Mouse (Mus musculus) gastrocnemius, postnatal 4 days (tissue): ENCODE measurements around the gene Naxd. TPM values are rescaled to one million over a fixed set of nuclear protein-coding genes. Genes with fewer than 3 reads are reported as not detected.
"Not testable (repeated sequence)": the region's sequence is repeated elsewhere in the genome, so short reads cannot be mapped to it uniquely, and the experiment has no call there.

Experiments used
- DNase-seq, 2 experiments: peaks; one replicate each; pipeline ENCODE4 v3.0.0; 2021 to 2022; ENCODE audit warnings: low spot score in 2 of 2, mixed read lengths in 2 of 2
- total RNA-seq, 2 experiments: library from RNA; stranded (reverse); gene quantifications; 2 replicates each; pipeline ENCODE4 v1.2.3; 2021

Naxd gene
- total RNA-seq, 2 experiments from 2014 or later, result 32.2 to 36.5 TPM

DNA sequence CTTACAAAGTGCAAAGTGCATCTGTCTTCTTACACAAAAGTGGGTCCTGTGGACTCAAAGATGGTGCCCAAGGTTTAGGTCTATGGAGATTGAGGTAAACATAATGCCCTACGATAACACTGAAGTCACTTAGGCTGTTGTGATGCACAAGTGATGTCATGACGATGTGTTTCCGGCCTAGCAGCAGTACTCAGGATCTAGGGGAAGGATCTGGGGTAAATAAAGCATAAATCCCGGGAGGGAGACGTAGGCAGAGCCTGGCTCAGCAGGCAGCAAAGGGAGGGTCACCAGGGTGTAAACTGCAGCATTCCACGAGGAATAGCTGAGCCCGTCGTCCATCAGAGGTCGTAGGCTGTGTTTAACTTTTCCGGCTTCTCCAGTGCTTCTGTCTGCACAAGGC is 11.6 kb downstream of the Naxd start:
- no peak for DNase-seq

DNA sequence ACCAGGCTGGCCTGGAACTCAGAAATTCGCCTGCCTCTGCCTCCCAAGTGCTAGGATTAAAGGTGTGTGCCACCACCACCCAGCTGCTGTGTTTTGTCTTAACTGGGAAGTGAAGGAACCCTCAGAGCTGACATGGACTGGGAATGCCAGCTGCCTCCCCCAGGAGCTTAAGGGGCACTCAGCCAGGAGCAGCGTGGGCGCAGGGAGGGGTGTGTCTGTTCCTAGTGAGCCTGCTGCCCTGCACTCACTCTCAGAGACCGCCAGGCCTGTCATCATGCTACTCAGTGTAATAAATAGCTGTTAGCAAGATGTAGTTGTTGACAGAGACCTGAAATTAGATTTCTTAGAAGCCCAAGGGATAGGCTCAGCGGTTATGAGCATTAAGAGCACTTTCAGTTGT is 13.7 kb downstream of the Naxd start:
- no peak for DNase-seq

DNA sequence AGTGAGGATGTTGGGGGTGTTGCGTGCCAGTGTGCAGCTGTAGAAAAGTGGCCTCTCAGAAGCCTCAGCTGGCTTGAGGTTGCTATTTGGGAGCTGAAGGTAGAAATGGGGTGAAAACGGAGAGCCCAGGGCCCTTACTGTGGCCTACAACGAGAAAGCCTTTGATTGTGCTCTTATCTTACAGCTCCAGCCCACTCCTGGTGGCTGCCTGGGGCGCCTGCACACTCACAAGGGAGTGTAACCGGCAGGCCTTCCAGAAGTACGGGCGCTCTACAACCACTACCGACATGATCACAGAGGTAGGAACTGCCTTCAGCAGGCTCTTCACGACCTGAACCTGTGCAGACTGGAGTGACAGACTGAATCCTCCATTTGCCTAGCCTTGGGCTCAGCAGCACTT is 15.4 kb downstream of the Naxd start:
- no peak for DNase-seq

DNA sequence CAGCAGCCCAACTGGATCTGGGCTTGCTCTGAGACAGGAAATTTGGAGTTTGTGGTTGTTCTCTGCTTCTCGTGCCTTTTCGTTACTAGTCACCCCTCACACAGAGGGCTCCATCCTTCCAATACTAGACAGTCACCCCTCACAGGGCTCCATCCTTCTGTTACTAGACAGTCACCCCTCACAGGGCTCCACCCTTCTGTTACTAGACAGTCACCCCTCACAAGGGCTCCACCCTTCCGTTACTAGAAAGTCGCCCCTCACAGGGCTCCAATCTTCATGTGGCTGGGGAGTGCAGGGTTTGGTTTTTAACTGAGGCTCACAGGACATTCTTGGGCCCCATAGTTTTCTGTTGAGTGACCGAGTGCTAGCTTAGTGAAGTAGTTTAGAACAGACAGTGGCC is 15.9 kb downstream of the Naxd start:
- no peak for DNase-seq

DNA sequence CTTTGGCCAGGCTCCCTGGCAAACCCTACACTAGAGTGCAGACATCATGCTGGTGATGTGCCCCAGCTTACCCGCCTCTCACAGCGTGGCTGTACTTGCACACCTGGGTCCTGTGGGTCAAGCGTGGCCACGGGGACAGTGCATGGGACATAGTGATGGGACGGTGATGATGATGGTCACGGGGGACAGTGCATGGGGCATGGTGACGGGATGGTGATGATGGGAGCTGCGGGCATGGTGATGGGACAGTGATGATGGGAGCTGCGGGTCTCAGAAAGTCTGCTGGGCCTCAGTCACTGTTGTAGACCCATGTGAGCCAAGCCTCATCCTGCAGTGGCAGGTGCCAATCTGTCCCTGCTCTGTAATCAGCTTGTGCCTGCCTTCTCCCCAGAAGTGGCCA is 19.0 kb downstream of the Naxd start:
- no peak for DNase-seq

DNA sequence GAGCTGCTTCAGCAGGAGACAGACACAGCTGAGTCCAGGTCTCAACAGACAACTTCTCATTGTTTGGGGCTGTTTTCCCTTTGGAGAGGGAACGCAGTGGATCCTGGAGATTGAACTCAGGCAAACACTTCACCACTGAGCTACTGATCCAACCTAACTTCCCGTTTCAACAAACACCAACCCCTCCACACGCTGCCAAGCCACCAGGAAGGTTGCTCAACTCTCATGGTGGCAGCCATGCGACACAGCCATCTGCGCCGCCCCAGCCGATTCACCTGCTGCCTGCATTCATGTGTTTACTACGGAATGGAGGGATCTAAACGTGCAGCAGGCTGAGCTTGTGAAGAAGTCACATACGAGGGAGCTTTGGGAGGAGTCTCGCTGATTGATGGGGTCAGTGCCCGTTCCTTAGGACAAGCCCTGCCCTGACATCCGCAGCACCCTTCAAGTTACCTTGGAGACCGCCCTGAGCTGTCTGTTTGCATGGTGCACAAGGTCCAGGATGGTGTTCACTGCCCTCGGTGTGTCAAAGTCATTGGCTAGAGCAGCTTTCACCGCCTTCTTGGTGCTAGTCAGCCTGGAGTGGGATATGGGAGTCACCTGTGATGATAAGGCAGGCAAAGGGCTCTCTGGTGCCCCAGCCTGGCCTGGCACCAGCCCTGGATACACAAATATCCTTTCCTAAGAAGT is 20.2 kb downstream of the Naxd start:
- no peak for DNase-seq

DNA sequence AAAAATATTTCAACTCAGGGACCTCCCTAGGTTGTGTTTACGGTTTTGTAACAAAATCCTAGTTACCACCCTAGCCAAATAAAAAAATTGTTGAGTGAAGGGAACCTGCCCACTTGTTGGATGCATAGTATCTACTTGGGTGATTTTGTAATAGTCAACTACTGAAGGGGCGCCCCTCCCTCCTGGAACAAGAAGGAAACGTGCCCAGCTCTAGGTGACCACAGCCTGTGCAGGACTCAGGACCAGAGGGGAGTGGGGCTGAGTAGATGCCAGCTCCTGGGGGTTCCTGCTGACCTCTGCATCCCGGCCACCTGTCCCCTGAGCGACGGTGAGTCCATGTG is 20.7 kb downstream of the Naxd start:
- no peak for DNase-seq

DNA sequence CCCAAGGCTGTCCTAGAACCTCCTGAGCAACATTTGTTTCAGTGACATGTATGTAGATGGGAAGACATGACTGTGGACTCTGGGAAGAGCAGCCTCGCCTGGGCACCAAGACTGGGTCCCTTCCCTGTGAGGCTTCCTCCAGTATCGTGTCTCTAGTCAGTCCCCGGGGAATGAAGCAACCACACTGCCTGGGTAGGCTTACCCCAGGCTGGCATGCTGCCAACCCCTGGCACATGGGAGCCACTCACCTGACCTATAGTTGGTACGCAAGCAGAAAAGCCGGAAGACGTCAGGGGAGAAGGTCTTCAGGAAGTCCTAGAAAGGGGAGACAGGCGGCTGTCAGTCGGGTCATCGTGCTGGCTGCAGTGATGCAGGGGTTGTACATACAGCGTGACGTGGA is 21.4 kb downstream of the Naxd start:
- DNase-seq, result no peak

DNA sequence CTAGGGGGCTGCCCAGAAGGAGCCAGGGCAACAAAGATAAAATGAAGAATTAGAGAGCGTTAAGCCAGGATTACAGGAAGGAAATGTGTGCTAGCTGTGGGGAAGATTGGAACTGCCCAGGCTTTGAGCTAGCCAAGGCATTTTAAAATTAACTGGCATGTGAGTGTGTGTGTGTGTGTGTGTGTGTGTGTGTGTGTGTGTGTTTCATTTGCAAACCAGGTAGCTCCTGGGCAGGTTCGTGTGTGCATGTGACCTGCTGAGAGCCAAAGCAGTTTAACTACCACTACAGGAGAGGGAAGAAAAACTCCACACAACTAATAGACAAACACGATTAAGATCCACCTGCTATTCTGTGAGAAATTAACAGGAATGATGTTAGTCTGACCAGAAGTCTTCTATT is 26.0 kb downstream of the Naxd start:
- no peak for DNase-seq

DNA sequence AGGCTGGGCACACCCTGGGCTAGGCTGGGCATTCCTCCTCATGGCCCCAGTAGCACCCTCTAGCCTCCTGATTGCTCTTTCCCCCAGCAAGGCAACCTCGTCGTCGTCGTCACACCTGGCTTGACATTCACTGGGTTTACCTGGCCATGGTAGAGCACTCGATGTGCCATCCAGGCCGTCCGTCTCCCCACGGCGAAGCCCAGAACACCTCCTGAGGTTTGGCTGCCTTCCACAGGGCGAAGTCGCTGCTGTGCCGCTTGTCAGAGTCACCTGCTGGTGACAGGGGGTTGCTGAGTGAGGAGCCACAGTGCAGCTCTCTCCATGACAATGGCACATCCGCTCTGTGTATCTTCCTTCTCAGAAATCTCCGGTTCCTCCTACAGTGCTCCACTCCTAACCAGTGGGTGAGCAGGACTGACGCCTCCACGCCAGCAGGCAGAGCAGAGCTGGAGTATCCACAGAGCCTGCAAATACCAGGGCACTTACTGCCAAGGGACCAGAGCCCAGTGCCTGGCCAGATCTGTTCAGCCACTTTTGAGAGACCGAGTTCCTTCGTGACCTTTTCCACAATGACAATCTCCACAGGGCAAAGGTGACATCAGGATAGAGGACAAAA is 33.0 kb downstream of the Naxd start:
- no peak for DNase-seq

DNA sequence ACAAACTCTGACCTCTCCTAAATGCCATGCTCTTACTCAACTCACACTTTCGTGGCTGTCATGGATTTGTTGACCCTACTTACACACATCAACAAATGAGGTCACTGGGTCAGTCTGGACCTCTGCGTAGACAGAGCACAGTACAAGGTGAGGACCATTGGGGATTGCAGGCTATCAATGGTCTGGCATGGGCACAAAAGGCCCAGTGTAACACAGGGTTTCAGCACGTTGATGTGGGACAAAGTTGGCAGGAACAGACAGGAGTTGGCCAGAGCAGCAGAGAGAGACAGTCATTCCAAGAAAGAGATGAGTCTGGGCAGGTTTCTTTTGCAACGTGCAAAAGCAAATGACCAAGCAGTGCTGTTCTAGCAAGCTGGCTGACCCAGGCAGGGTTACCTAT is 33.5 kb downstream of the Naxd start:
- no peak for DNase-seq

DNA sequence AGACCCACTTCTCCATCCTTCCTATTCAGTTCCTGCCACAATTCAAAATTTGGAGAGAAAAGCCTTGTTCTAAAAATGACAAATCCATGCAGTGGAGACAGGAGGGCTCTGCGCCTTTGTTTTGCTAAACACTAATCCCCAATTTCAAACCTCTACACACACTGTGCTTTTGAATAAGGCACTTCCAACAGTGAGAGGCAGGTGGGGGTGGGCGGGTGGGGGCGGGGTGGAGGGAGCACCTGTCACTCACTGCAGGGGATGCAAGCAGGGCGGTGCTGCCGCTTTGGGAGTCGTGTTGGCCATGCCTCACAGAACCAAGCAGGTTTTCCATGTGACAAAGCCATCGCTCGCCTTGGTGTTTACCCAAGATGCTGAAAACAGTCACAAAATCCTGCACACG is 37.2 kb downstream of the Naxd start:
- DNase-seq, result no peak

DNA sequence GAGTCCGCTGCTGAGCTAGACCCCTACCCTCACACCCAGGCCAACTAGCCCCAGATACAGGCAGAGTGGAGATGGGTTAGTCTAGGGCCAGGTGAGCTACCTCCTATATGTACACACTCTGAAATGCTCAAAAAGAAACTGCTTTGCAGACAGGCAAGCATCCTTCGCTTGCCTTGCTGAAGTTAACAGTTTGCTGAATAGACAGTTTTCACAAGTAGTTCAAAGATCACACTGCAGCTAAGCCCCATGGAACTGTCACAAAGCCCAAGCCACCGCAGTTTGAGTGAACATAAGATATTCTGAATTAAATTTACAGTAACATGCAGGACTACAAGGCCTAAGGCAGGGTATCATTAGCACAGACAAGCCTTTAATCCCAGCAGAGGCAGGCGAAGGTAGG is 41.7 kb downstream of the Naxd start:
- no peak for DNase-seq

DNA sequence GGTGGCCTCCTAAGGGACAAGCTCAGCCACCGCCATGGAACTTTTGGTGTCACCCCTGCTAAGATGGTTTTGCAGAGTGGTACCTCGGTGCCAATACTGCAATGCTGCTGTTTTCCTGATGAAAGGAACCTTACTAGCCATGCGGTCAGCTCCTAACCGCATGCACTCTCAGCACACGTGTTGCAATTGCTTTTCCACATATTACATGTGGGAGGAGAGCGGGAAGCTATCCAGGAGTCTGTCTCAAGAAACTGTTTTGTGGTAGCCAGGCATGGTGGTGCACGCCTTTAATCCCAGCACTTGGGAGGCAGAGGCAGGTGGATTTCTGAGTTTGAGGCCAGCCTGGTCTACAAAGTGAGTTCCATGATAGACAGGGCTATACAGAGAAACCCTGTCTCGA is 42.9 kb downstream of the Naxd start:
- no peak for DNase-seq

DNA sequence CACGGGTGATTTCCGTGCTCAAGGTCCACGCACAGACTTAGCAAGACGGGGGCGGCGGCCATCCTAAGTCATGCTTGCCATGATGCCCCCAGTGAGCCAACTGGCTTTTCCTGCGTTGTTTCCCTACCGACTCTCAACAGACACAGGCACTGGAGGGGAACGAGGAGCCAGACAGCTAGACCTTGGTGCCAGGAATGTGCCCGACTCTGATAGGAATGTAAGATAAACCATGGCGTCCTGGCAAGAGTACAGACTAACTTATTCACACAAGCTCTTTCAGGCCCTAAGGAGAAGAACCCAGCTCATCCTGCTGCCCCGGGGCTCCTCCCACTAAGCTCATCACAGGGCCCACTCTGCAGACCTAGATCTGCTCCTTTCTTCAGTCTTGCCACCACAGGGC is 44.7 kb downstream of the Naxd start:
- DNase-seq, result no peak

DNA sequence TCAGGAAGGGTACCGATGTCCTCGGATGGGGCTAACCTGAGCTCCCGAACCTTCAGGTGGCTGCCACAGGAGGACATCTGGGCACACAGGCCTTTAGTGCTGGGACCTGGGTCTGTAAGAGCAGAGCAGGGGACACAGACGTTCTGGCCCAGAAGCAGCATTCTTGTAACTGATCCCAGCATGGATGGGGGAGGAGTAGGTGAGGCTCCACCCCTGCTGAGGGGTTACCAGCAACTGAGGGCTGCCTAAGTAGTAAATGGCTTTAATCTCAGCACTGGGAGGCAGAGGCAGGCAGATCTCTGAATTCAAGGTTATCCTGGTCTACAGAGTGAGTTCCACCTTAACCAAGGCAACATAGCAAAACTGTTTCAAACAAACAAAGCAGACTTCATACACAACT is 45.6 kb downstream of the Naxd start:
- DNase-seq, result no peak

DNA sequence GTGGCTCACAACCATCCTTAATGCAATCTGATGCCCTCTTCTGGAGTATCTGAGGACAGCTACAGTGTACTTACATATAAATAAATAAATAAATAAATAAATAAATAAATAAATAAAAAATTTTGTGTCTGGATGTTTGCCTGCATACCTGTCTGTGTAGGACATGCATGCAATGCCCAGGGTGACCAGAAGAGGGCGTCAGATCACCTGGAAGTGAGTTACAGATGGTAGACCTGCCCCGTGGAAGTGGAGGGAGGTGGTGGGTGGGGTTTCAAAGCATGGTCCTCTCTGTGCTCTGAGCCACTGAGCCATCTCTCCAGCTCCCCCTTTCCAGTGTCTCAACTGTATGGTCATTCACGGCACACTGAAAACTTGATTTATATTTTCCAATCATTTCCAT is 47.1 kb downstream of the Naxd start:
- DNase-seq, result peak in 1 of 2 experiments; percentile 41

DNA sequence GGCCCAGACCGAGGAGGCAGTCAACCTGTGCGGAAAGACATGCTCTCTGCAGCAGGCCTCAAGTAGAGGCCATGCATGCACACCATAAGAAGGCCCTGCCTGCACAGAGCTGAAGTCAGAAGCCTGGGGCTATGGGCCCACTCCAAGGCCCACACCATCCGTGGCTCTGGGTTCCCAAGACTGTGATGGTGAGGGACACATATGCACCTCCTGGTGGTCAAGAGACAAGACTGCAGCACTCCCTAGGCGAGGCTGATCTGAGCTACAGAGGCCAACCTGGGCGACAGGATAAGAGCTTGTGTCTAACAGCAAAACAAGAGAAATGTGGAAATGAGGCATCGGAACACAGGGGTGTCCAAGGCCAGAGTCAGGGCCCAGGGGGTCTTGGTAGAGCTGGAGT is 49.8 kb downstream of the Naxd start:
- DNase-seq, result no peak

DNA sequence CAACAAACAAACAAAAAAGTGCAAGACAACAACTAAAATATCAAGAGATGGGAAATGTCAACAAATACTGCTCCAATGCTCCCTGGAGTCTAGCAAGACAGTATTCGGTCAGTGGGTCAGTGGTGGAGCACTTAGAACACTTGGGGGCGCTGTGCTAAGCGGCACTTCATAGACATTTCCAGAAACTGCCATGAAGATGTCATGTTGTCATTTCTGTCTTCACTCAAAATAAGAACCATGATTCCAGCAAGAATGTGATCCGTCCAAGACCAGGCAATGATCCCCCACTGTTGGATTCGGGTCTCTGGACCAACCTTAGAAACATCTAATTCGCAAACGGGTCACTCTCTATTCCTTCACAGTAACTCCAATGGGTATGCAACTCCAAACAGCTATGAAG is 52.4 kb downstream of the Naxd start:
- DNase-seq, result peak in 1 of 2 experiments; percentile 61

DNA sequence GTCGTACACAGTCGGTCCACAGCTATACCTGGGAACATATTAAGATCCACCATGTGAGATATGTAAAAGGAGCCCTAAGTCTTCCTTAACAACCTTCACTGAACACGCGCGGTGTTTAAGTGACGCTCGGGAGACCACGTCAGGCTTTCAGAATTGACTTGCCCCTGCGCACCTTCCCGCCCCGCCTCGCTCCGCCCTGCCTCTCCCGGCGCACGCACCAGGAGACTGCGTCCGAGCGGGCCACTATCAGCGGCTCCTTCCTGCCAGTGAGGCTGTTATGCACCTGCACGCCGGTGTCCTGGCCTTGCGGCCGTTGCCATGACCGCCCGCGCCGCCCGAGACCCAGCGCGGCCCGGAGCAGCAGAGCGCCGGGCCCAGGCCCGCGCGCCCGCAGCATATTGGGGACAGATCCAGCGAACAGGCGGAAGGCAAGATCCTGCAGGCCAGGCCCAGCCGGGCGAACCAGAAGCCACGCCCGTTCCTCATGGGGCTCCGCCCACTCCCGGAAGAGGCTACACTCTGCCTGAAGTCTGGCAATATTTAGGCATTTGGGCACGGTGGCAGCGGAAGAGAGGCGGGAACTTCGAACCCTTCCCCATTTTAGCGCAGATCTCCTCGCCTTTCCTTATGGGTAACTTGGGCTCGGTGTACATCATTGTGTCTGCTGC is 53.1 kb downstream of the Naxd start, which contains the start of gene Cars2:
TSS of gene Cars2 (minus strand) at position 503 of the 668 bp plus-strand sequence.
- peak; percentile 82 to 91 for DNase-seq

DNA sequence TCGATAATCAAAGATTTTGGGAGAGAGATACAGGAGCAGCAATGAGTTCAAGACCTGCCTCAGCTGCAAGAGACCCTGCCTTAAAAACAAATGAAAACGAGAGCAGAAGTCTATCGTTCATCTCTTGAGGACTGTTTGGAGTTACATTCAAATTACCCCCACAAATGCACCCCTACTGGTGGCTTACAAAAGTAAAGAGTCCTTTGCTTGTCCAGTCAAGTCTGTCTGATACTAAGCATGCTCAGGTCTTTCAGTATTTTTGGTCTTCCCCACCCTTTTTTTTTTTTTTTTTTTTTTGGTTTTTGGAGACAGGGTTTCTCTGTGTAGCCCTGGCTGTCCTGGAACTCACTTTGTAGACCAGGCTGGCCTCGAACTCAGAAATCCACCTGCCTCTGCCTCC is 54.2 kb downstream of the Naxd start:
- not testable (repeated sequence) for DNase-seq

DNA sequence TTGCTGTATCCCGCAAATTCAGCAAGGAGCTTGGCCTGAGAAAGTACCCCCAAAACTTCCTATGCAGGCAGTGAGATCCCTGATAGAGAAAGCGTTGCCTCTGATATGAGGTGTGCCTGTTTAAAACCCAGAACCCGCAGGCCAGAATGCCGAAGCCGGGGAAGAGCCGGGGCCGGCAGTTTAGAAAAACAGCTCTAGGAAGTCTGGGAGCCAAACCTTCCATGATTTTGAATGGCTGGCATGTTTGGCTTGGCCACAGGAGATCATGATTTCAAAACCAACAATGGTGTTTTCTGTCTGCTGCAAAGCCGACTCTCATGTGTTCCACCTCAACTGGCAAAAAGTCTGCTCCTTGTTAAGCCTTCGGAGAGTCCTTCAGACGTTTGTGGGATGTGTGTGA is 55.1 kb downstream of the Naxd start:
- DNase-seq, result no peak
